Mouse (Mus musculus) lung, postnatal 0 days (tissue): ENCODE results near the gene Akap5. TPM values are rescaled to one million over a fixed set of nuclear protein-coding genes. Genes with fewer than 3 reads are reported as not detected.

Experiments used
- ATAC-seq: fragments of 200-750 bp; cut with Nextera tagmentation; 2 replicates; pipeline ENCODE4 v1.8.0; 2017; ENCODE audit warnings: moderate library complexity
- DNase-seq: peaks from one replicate; pipeline ENCODE4 v3.0.0-alpha.2; 2016; ENCODE audit warnings: low spot score
- H3K27ac ChIP-seq: fragments of 300-500 bp; sonication (generic); 2 replicates; pipeline ENCODE4 v1.5.1; 2014; ENCODE audit warnings: antibody characterized with exemption, mild to moderate bottlenecking, low read length, mixed read lengths
- H3K27me3 ChIP-seq: fragments of 300-500 bp; sonication (generic); replicated peaks from 2 replicates; pipeline ENCODE4 v1.6.1; 2014; ENCODE audit warnings: low read length, mixed read lengths; ENCODE audit not compliant: insufficient read depth
- H3K36me3 ChIP-seq: fragments of 300-500 bp; sonication (generic); 2 replicates; pipeline ENCODE4 v1.6.1; 2014; ENCODE audit warnings: low read length, mixed read lengths; ENCODE audit not compliant: insufficient read depth
- H3K4me1 ChIP-seq: fragments of 300-500 bp; sonication (generic); 2 replicates; pipeline ENCODE4 v1.6.1; 2014; ENCODE audit warnings: antibody characterized with exemption, low read depth, low read length, mixed read lengths; ENCODE audit not compliant: insufficient read depth
- H3K4me2 ChIP-seq: fragments of 300-500 bp; sonication (generic); replicated peaks from 2 replicates; pipeline ENCODE4 v1.6.1; 2014; ENCODE audit warnings: low read depth, mild to moderate bottlenecking, low read length, moderate library complexity, mixed read lengths
- H3K4me3 ChIP-seq: fragments of 300-500 bp; sonication (generic); 2 replicates; pipeline ENCODE4 v1.5.1; 2014; ENCODE audit warnings: low read depth, low read length
- H3K9ac ChIP-seq: fragments of 300-500 bp; sonication (generic); replicated peaks from 2 replicates; pipeline ENCODE4 v1.6.1; 2014; ENCODE audit warnings: low read depth, mild to moderate bottlenecking
- H3K9me3 ChIP-seq: fragments of 300-500 bp; sonication (generic); 2 replicates; pipeline ENCODE4 v1.6.1; 2016; ENCODE audit warnings: low read length, mixed read lengths
- CTCF ChIP-seq: IDR thresholded peaks from 2 replicates; pipeline ENCODE4 v1.5.1; 2016; ENCODE audit warnings: antibody characterized with exemption, mild to moderate bottlenecking
- EP300 ChIP-seq: IDR thresholded peaks from 2 replicates; pipeline ENCODE4 v1.6.1; 2016; ENCODE audit warnings: antibody characterized with exemption, mild to moderate bottlenecking, control low read depth
- WGBS: fragments of 180-500 bp; shearing (Covaris S2); extraction: QIAGEN DNeasy Blood & Tissue Kit; methylation state at CpG from one replicate; pipeline ENCODE4 v1.1.7; 2014; 5-methylcytosine and 5-hydroxymethylcytosine counted together
- polyA plus RNA-seq: library from polyadenylated mRNA; unstranded; fragments of >200 nt; fragmentation: Nextera tagmentation; extraction: Ambion mirVana; gene quantifications from 2 replicates; pipeline ENCODE4 v1.2.1, GENCODE M21; 2015

Akap5 gene
- polyA plus RNA-seq, 1 experiment from 2014 or later, result 84.2 TPM

DNA sequence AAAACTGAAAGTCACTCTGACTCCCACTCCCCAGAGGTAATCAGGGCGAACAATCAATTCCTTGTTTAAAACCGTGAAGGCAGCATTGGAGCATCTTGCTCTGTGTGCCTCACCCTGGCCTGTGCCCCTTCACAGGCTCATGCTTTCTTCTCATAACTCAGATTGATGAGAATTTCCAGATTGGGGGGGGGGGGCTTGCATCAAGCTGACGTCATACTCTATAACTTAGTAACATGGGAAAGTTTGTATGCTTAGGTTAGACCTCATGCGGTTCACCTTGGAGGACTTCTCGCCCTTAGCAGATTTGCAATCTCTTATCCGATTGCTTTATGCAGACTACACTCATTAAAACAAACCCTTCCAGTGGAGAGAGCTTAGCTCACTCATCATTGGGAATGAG lies 49.3 kb downstream of the Akap5 start:
- TF ChIP-seq EP300 (no peak), CTCF (no peak)

GRCm38 (mm10) chr12:76374911-76375310 lies 50.2 kb downstream of the Akap5 start:
- DNase-seq (no peak), ATAC-seq (no peak)
- Histone ChIP-seq H3K9ac (no peak overlapping the region), H3K27ac (no peak overlapping the region), H3K4me2 (no peak overlapping the region), H3K4me1 (peaks cover 17% of the 10 kb centered on the region; the same call in 1 of the 2 replicates), H3K36me3 (no peaks in the 10 kb centered on the region), H3K27me3 (no peaks in the 10 kb centered on the region), H3K9me3 (no peaks in the 10 kb centered on the region), H3K4me3 (no peak overlapping the region)
- 60% methylated on average over 4 of the region's 4 CpGs for WGBS
- TF ChIP-seq CTCF (no peak), EP300 (no peak)

More for the DNA sequence above, 49.3 kb downstream of the Akap5 start:
- WGBS, result 50% methylated on average over 6 of the region's 6 CpGs
- Histone ChIP-seq H3K9ac (no peak overlapping the region), H3K4me3 (no peak overlapping the region), H3K9me3 (no peaks in the 10 kb centered on the region), H3K27me3 (no peaks in the 10 kb centered on the region), H3K27ac (no peak overlapping the region), H3K36me3 (no peaks in the 10 kb centered on the region), H3K4me2 (no peak overlapping the region), H3K4me1 (peaks cover 17% of the 10 kb centered on the region; the same call in 1 of the 2 replicates)
- DNase-seq (no peak), ATAC-seq (no peak)

DNA sequence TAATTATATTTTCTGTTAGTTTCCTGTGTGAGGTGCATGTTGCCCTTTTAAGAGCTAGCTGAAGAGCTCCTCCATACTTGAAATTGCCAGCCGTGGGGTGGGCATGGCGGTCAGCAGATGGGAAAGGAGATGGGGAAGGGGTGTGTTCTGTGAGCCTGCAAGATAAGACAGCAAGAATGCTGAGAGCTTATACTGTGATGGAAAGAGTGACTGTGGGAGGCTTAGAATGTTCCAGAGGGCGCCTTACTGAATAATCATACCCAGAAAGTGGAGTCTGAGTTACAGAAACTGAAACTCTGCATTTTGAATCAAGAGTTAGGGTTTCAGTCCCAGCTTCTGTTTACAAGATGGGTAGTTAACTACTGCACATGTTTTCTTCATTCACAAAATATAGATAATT lies 50.8 kb downstream of the Akap5 start:
- 78% methylated on average over 3 of the region's 3 CpGs for WGBS
- Histone ChIP-seq H3K27me3 (no peaks in the 10 kb centered on the region), H3K4me1 (peaks cover 17% of the 10 kb centered on the region; the same call in 1 of the 2 replicates), H3K9me3 (no peaks in the 10 kb centered on the region), H3K27ac (no peak overlapping the region), H3K9ac (no peak overlapping the region), H3K4me2 (no peak overlapping the region), H3K36me3 (no peaks in the 10 kb centered on the region), H3K4me3 (no peak overlapping the region)
- DNase-seq (no peak), ATAC-seq (no peak)
- no peak for TF ChIP-seq CTCF
- TF ChIP-seq EP300, result no peak

DNA sequence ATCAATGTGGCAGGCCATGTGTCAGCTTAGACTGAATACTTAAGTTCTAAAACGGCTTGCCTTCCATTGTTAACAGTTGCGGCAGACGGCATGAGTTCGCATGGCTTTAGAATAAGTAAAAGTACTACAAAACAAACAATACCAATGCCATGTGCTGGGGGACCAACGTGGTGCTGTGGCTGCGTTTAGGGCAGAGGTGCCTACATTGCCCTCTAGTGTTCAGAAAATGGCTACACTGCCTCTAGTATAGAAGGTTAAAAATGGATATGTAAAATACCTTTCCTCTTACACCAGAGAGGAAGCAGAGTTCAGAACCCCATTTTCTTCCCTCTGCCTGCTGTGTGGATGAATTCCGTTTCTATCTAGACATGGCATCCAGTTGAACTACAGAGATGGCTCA lies 52.0 kb downstream of the Akap5 start:
- no peaks in the 10 kb centered on the region for H3K9me3 ChIP-seq
- DNase-seq (peak; percentile 59), ATAC-seq (peak; percentile 61)
- no peaks in the 10 kb centered on the region for H3K27me3 ChIP-seq
- no peak overlapping the region for H3K4me2 ChIP-seq
- H3K4me1 ChIP-seq, result peaks cover 16% of the 10 kb centered on the region; the same call in 1 of the 2 replicates
- H3K9ac ChIP-seq, result no peak overlapping the region
- no peak overlapping the region for H3K27ac ChIP-seq
- H3K4me3 ChIP-seq, result no peak overlapping the region
- 44% methylated on average over 7 of the region's 7 CpGs for WGBS
- TF ChIP-seq EP300 (no peak), CTCF (peak; percentile 78)
- H3K36me3 ChIP-seq, result no peaks in the 10 kb centered on the region

DNA sequence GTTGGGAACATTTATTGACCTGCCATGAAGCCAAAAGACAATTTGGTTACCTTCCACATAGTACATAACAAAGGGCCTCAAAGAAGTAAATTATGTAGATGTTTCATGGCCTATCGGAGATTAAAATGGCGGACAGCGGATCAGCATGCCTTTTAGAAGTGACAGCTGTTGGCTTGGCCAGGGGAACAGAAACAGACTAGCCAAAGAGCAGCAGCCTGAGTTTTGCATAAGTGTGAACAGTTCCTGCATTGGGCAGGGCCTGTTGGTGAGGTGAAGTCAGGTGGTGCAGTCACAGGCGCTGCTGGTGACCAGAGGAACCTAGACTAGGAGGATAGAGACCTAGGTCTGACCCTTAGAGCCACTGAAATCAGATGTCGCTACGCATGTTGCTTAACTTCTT lies 52.4 kb downstream of the Akap5 start:
- no peak overlapping the region for H3K27ac ChIP-seq
- 91% methylated on average over 6 of the region's 6 CpGs for WGBS
- TF ChIP-seq EP300 (no peak), CTCF (no peak)

DNA sequence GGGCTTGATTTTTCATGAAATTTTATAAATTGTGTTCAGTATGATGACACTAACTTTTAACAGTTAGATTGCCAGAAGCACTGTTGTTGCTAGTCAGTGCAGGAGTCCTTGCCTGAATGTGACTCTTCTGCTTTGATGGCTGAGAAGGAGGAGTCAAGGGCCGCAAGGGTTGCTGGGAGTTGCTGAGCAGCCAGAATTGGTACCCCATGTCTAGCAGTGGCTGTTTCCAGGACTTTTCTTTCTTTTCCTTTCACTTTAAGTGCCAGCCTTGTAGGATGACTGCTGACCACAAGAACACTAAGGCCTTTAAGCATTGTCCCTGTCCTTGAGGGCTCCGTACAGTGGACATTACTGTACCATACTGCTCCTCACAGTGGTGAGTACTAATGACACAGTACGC lies 53.0 kb downstream of the Akap5 start:
- Histone ChIP-seq H3K4me3 (no peak overlapping the region), H3K27ac (no peak overlapping the region), H3K4me1 (peaks cover 6% of the 10 kb centered on the region; the same call in 1 of the 2 replicates), H3K36me3 (no peaks in the 10 kb centered on the region), H3K9ac (no peak overlapping the region), H3K27me3 (no peaks in the 10 kb centered on the region), H3K4me2 (no peak overlapping the region), H3K9me3 (no peaks in the 10 kb centered on the region)
- no peak for TF ChIP-seq CTCF
- no peak for TF ChIP-seq EP300
- DNase-seq (no peak), ATAC-seq (no peak)
- 87% methylated on average over 3 of the region's 3 CpGs for WGBS

More for the DNA sequence above, 52.4 kb downstream of the Akap5 start:
- Histone ChIP-seq H3K9ac (no peak overlapping the region), H3K9me3 (no peaks in the 10 kb centered on the region), H3K4me1 (peaks cover 12% of the 10 kb centered on the region; the same call in 1 of the 2 replicates), H3K27me3 (no peaks in the 10 kb centered on the region), H3K36me3 (no peaks in the 10 kb centered on the region), H3K4me2 (no peak overlapping the region), H3K4me3 (no peak overlapping the region)
- ATAC-seq (no peak), DNase-seq (no peak)

DNA sequence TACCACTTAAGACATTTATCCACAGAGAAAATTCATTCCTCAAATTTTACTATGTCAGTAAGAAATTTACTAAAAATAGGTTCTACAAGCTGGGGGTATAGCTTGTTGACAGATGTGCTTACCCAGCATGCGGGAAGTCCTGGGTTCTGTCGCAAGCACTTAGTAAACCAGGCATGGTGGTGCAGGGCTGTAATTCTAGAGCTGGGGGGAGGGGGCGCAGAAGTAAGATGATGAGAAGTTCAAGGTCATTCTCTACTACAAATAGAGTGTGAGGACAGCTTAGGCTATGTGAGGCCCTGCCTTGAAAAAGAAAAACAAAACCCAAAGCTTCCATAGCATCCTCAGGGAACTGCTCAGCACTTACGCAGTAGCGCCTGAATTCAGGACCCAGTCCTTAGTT lies 53.9 kb downstream of the Akap5 start:
- Histone ChIP-seq H3K9ac (no peak overlapping the region), H3K27ac (no peak overlapping the region), H3K9me3 (no peaks in the 10 kb centered on the region), H3K4me3 (no peak overlapping the region), H3K4me2 (no peak overlapping the region), H3K36me3 (no peaks in the 10 kb centered on the region), H3K4me1 (peaks cover 3% of the 10 kb centered on the region; the same call in 1 of the 2 replicates), H3K27me3 (no peaks in the 10 kb centered on the region)
- DNase-seq (no peak), ATAC-seq (no peak)
- WGBS, result 71% methylated on average over 5 of the region's 5 CpGs
- TF ChIP-seq CTCF (no peak), EP300 (no peak)
